Mouse (Mus musculus) lung, embryonic 16.5 days (tissue): ENCODE measurements around the gene Wnt10a. TPM values are rescaled to one million over a fixed set of nuclear protein-coding genes. Genes with fewer than 3 reads are reported as not detected.

Experiments
- ATAC-seq: fragments of 200-750 bp; cut with Nextera tagmentation; 2 replicates; pipeline ENCODE4 v1.8.0; 2017; ENCODE audit warnings: low read depth, mild to moderate bottlenecking, moderate library complexity
- H3K27ac ChIP-seq: fragments of 300-500 bp; sonication (generic); 2 replicates; pipeline ENCODE4 v1.5.1; 2014; ENCODE audit warnings: mild to moderate bottlenecking, control low read depth, low read length
- H3K27me3 ChIP-seq: fragments of 300-500 bp; sonication (generic); 2 replicates; pipeline ENCODE4 v1.6.1; 2014; ENCODE audit warnings: low read depth, low read length, mixed read lengths; ENCODE audit not compliant: control insufficient read depth, insufficient read depth
- H3K36me3 ChIP-seq: fragments of 300-500 bp; sonication (generic); 2 replicates; pipeline ENCODE4 v1.6.1; 2014; ENCODE audit warnings: low read length; ENCODE audit not compliant: control insufficient read depth, insufficient read depth
- H3K4me1 ChIP-seq: fragments of 300-500 bp; sonication (generic); replicated peaks from 2 replicates; pipeline ENCODE4 v1.6.1; 2014; ENCODE audit warnings: low read length, mixed read lengths; ENCODE audit not compliant: control insufficient read depth, insufficient read depth
- H3K4me2 ChIP-seq: fragments of 300-500 bp; sonication (generic); 2 replicates; pipeline ENCODE4 v1.6.1; 2014; ENCODE audit warnings: low read depth, low read length, control low read depth
- H3K4me3 ChIP-seq: fragments of 300-500 bp; sonication (generic); 2 replicates; pipeline ENCODE4 v1.5.1; 2014; ENCODE audit warnings: mild to moderate bottlenecking, low read length, control low read depth
- H3K9ac ChIP-seq: fragments of 300-500 bp; sonication (generic); 2 replicates; pipeline ENCODE4 v1.6.1; 2014; ENCODE audit warnings: low read length, control low read depth
- H3K9me3 ChIP-seq: fragments of 300-500 bp; sonication (generic); 2 replicates; pipeline ENCODE4 v1.6.1; 2016; ENCODE audit warnings: low read length; ENCODE audit not compliant: control insufficient read depth
- WGBS: fragments of 180-500 bp; shearing (Covaris S2); extraction: QIAGEN DNeasy Blood & Tissue Kit; methylation state at CpG from one replicate; pipeline ENCODE4 v1.1.7; 2014; 5-methylcytosine and 5-hydroxymethylcytosine counted together
- polyA plus RNA-seq: library from polyadenylated mRNA; unstranded; fragments of >200 nt; fragmentation: Nextera tagmentation; extraction: Ambion mirVana; gene quantifications from 2 replicates; pipeline ENCODE4 v1.2.1, GENCODE M21; 2015

Gene Wnt10a
- polyA plus RNA-seq, 1 experiment from 2014 or later = 0.10 TPM

GRCm38 (mm10) chr1:74778934-74779486 is 12.3 kb upstream of the Wnt10a start:
- ATAC-seq = no peak
- WGBS = 12% methylated on average over 3 of the region's 3 CpGs

GRCm38 (mm10) chr1:74782045-74782444 is 9.3 kb upstream of the Wnt10a start:
- Histone ChIP-seq H3K27ac (no peak overlapping the region), H3K4me3 (no peak overlapping the region), H3K4me2 (0 out of 2 replicates have a peak overlapping the region, but pooled peaks have one; percentile 10), H3K9me3 (no peaks in the 10 kb centered on the region), H3K27me3 (peaks cover 62% of the 10 kb centered on the region), H3K4me1 (peaks cover 14% of the 10 kb centered on the region), H3K36me3 (no peaks in the 10 kb centered on the region), H3K9ac (no peak overlapping the region)
- ATAC-seq = no peak
- WGBS = 18% methylated on average over 14 of the region's 14 CpGs

More at GRCm38 (mm10) chr1:74778934-74779486, 12.3 kb upstream of the Wnt10a start:
- H3K4me3 ChIP-seq = no peak overlapping the region
- no peak overlapping the region for H3K4me2 ChIP-seq
- H3K9me3 ChIP-seq = no peaks in the 10 kb centered on the region
- peaks cover 10% of the 10 kb centered on the region for H3K4me1 ChIP-seq
- peaks cover 40% of the 10 kb centered on the region for H3K27me3 ChIP-seq
- no peaks in the 10 kb centered on the region for H3K36me3 ChIP-seq
- no peak overlapping the region for H3K27ac ChIP-seq
- H3K9ac ChIP-seq = no peak overlapping the region

- Histone ChIP-seq H3K4me3 (peak overlapping the region; percentile 47), H3K36me3 (no peaks in the 10 kb centered on the region), H3K4me2 (peak overlapping the region; percentile 78), H3K4me1 (peaks cover 14% of the 10 kb centered on the region), H3K27ac (no peak overlapping the region), H3K9me3 (no peaks in the 10 kb centered on the region), H3K9ac (no peak overlapping the region), H3K27me3 (peaks cover 70% of the 10 kb centered on the region)
- WGBS = 4% methylated on average over 13 of the region's 13 CpGs
- 0 out of 2 replicates have a peak, but pooled peaks have one; percentile 20 for ATAC-seq
Observed at GRCm38 (mm10) chr1:74783554-74783953, 7.8 kb upstream of the Wnt10a start.

GRCm38 (mm10) chr1:74784041-74784759 is 7.1 kb upstream of the Wnt10a start:
- Histone ChIP-seq H3K27ac (no peak overlapping the region), H3K4me2 (peak overlapping the region; percentile 78), H3K4me3 (peak overlapping the region; percentile 47), H3K27me3 (peaks cover 76% of the 10 kb centered on the region), H3K36me3 (no peaks in the 10 kb centered on the region), H3K9me3 (no peaks in the 10 kb centered on the region), H3K9ac (peak overlapping the region; percentile 29), H3K4me1 (peaks cover 14% of the 10 kb centered on the region)
- WGBS = 1% methylated on average over 63 of the region's 67 CpGs
- ATAC-seq = peak; percentile 39; the same call in 1 of the 2 replicates

- WGBS = 6% methylated on average over 7 of the region's 7 CpGs
- ATAC-seq = peak; percentile 32; the same call in 1 of the 2 replicates
- H3K4me1 ChIP-seq = peaks cover 12% of the 10 kb centered on the region
Observed at GRCm38 (mm10) chr1:74787846-74788245, 3.5 kb upstream of the Wnt10a start.

GRCm38 (mm10) chr1:74788603-74789176 is 2.6 kb upstream of the Wnt10a start:
- Histone ChIP-seq H3K36me3 (no peaks in the 10 kb centered on the region), H3K4me2 (no peak overlapping the region), H3K4me1 (peaks cover 12% of the 10 kb centered on the region), H3K9ac (no peak overlapping the region), H3K4me3 (no peak overlapping the region), H3K9me3 (no peaks in the 10 kb centered on the region), H3K27me3 (peaks cover 90% of the 10 kb centered on the region), H3K27ac (no peak overlapping the region)
- ATAC-seq = no peak
- 9% methylated on average over 6 of the region's 6 CpGs for WGBS

More at GRCm38 (mm10) chr1:74787846-74788245, 3.5 kb upstream of the Wnt10a start:
- H3K27ac ChIP-seq = no peak overlapping the region
- no peak overlapping the region for H3K4me3 ChIP-seq
- H3K27me3 ChIP-seq = peaks cover 90% of the 10 kb centered on the region
- no peak overlapping the region for H3K9ac ChIP-seq
- H3K4me2 ChIP-seq = no peak overlapping the region
- no peaks in the 10 kb centered on the region for H3K9me3 ChIP-seq
- no peaks in the 10 kb centered on the region for H3K36me3 ChIP-seq

GRCm38 (mm10) chr1:74790095-74790494 is 1.2 kb upstream of the Wnt10a start:
- Histone ChIP-seq H3K9me3 (no peaks in the 10 kb centered on the region), H3K4me1 (peaks cover 10% of the 10 kb centered on the region), H3K36me3 (no peaks in the 10 kb centered on the region), H3K27me3 (peaks cover 91% of the 10 kb centered on the region), H3K4me2 (no peak overlapping the region), H3K27ac (no peak overlapping the region), H3K9ac (no peak overlapping the region), H3K4me3 (no peak overlapping the region)
- ATAC-seq = no peak
- WGBS = 16% methylated on average over 3 of the region's 3 CpGs

GRCm38 (mm10) chr1:74792831-74793660 is 1.7 kb downstream of the Wnt10a start:
- Histone ChIP-seq H3K27me3 (peaks cover 87% of the 10 kb centered on the region), H3K4me3 (no peak overlapping the region), H3K4me1 (peaks cover 10% of the 10 kb centered on the region), H3K27ac (no peak overlapping the region), H3K9ac (no peak overlapping the region), H3K4me2 (no peak overlapping the region), H3K36me3 (no peaks in the 10 kb centered on the region), H3K9me3 (no peaks in the 10 kb centered on the region)
- no peak for ATAC-seq
- WGBS = 16% methylated on average over 19 of the region's 19 CpGs
